Mouse (Mus musculus) lung, adult 2 months (tissue): ENCODE measurements around the gene Rev1.

Source experiments
- CTCF ChIP-seq: fragments of 200-500 bp; IDR thresholded peaks from 2 replicates; pipeline ENCODE4 v1.5.1; 2011; ENCODE audit warnings: mild to moderate bottlenecking, low read length, control low read depth; ENCODE audit not compliant: insufficient read depth
- POLR2A ChIP-seq: fragments of 200-500 bp; IDR thresholded peaks from 2 replicates; pipeline ENCODE4 v1.6.1; 2011; ENCODE audit warnings: low read depth, mild to moderate bottlenecking, control low read depth, low read length, borderline replicate concordance; ENCODE audit errors: extremely low read depth

DNA sequence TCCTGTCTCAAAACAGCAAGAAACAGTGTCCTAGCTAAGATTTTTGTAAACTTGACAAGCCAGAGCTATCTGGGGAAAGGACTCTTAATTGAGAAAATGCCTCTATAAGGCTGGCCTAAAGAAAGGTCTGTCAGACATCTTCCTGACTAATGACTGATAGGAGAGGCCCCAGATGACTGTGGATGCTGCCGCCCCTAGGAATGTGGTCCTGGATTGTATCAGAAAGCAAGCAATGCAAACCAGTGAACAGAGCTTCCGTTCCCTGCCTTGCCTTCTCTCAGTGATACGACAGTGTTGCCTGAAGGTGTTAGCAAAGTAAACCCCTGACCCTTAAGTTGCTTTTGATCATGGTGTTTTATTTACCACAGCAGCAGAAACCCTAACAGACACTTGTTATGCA, 25.8 kb downstream of the Rev1 start:
- TF ChIP-seq POLR2A = no peak
- TF ChIP-seq CTCF = no peak
